Mouse (Mus musculus) C2C12 (cell line): ENCODE measurements around the gene Csf2rb.
"Not testable (repeated sequence)": the region's sequence is repeated elsewhere in the genome, so short reads cannot be mapped to it uniquely, and the experiment has no call there.

Experiments used
- CEBPB ChIP-seq: IDR thresholded peaks from one replicate; pipeline ENCODE4 v1.6.1; 2011; ENCODE audit warnings: low read depth, mild to moderate bottlenecking, control low read depth, moderate library complexity
- CTCF ChIP-seq: IDR thresholded peaks from one replicate; pipeline ENCODE4 v1.5.1; 2011; ENCODE audit not compliant: control insufficient read depth, insufficient read depth, insufficient read length
- MAX ChIP-seq: IDR thresholded peaks from one replicate; pipeline ENCODE4 v1.6.1; 2011; ENCODE audit warnings: mild to moderate bottlenecking, control low read depth
- MYOG ChIP-seq: IDR thresholded peaks from one replicate; pipeline ENCODE4 v1.6.1; 2011; ENCODE audit not compliant: control insufficient read depth, insufficient read length; ENCODE audit errors: extremely low read depth
- USF1 ChIP-seq: IDR thresholded peaks from one replicate; pipeline ENCODE4 v1.6.1; 2011; ENCODE audit warnings: low read depth, mild to moderate bottlenecking, control low read depth, moderate library complexity

DNA sequence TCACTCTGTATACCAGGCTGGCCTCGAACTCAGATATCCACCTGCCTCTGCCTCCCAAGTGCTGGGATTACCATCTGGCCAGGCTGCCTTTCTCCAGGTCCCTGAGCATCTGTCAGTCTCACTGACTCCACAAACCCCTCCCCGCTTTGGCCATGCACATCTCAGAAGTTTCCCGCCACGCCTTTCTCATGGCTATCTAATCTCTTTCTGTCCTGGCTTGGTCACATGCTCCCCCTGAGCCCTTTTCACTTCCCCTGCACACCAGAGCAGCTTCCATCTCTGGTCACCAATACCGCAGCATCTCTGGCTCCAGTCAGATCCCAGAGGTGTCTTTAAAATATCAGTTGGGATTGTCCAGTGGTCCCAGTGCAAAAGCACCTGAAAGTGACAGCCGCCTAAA is 4.4 kb downstream of the Csf2rb start:
- TF ChIP-seq USF1, CTCF, MAX, CEBPB, MYOG: not testable (repeated sequence)
